Mouse (Mus musculus): ENCODE results near the gene Bcl9. TPM values are rescaled to one million over a fixed set of nuclear protein-coding genes. Genes with fewer than 3 reads are reported as not detected.

Gene Bcl9
- total RNA-seq, 1 experiment from 2014 or later = 12.0 TPM

DNA sequence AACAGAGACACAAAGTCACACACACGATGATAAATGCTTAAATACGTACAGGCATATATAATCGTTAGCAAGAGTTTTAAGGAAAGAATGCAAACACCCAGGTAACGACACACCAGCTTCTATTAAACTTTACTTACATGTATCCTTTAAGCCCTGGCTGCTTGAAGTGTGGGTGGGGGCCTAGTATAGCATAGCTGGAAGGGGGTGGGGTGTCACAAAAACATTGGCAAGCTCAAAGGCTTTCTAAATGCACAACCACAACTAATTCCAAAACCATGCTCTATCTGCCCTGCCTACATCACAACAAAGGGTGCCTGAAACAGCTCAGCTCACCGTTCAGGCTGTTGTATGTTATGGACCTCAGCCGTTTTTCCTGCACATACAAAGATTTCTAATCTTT, 57.9 kb downstream of the Bcl9 start:
- no peak for ATAC-seq (ENCODE audit: extremely low read depth, insufficient number of reproducible peaks, low FRiP score, poor library complexity, severe bottlenecking)

- ATAC-seq (ENCODE audit: extremely low read depth, insufficient number of reproducible peaks, low FRiP score, poor library complexity, severe bottlenecking) = no peak
Observed at GRCm38 (mm10) chr3:97239316-97239715, 58.4 kb downstream of the Bcl9 start.

- no peak for ATAC-seq (ENCODE audit: extremely low read depth, insufficient number of reproducible peaks, low FRiP score, poor library complexity, severe bottlenecking)
Observed at GRCm38 (mm10) chr3:97238521-97238920, 59.2 kb downstream of the Bcl9 start.

DNA sequence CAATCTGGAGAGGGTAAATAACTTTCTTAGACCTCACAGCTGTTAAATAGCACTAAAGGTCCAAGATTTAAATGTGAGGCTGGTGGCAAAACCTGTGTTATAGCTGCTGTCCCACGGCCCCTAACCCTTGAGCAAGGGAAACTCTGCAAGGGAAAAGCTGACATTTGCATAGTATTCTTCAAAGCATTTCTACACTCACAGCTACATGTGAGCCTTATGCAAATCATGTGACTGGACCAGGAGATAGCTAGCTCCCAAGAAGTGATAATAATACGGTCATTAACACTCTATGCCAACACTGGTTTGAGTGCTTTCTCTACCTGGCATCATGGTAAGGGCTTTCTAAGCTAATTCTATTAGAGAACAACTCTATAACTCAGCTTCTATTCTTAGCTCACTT, 60.3 kb downstream of the Bcl9 start:
- ATAC-seq (ENCODE audit: extremely low read depth, insufficient number of reproducible peaks, low FRiP score, poor library complexity, severe bottlenecking) = no peak

DNA sequence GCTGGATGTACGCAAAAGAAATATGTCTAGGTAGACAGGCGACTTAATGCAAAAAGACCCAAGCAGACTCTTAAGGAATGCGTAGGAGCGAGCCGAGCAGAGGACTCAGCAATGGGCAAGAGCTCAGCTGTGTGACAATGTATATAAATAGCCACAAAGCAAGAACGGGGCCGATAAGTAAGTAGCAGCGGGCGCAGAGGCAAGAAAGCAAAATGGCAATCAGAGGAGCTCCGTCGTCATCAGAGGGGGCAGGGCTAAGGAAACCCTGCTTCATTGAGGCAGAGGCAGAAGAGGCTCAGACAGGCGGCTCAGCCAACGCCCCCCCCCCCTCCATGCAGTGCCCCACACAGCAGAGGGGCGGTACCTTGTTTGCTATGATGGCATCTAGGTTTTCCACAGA, 62.9 kb downstream of the Bcl9 start:
- ATAC-seq (ENCODE audit: extremely low read depth, insufficient number of reproducible peaks, low FRiP score, poor library complexity, severe bottlenecking) = no peak

DNA sequence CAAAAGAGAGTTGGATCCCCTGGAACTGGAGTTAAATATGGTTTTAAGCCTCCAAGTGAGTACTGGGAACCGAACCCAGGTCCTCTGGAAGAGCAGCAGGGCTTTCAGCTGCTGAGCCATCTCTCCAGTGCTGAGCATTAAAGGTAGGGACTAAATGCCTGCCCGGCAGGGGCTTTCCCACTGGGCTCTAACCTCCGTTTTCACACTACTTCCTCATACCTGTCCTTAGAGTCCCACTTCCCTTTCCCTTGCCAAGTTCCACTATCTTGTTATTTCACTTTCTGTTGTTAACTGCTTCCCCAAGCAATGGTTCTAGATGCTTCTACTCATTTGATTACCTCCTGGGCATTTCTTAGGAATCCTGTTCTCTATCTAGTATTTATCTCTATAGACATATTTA, 65.4 kb downstream of the Bcl9 start:
- peak; percentile 73 for ATAC-seq (ENCODE audit: extremely low read depth, insufficient number of reproducible peaks, low FRiP score, poor library complexity, severe bottlenecking)

DNA sequence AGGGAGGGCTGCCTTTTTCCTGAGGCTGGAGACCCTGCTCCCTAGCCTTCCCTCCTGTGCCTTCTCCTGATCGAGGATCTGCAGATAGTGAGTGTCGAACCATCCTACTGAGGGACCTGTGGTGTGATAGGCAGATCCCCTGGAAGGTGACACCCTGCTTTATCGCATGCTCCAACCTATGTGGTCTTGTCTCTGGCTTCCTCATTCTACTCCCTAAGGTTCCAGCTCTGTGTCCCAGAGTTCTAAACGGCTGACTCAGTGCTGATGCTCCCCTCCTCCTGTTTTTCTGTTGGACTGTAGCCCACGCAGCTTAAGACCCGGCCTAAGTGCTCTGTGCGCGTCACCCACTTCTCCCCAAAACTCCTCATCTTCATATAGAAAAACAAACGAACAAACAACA, 65.9 kb downstream of the Bcl9 start:
- no peak for ATAC-seq (ENCODE audit: extremely low read depth, insufficient number of reproducible peaks, low FRiP score, poor library complexity, severe bottlenecking)

GRCm38 (mm10) chr3:97230631-97231404, 66.9 kb downstream of the Bcl9 start:
- ATAC-seq (ENCODE audit: extremely low read depth, insufficient number of reproducible peaks, low FRiP score, poor library complexity, severe bottlenecking) = no peak

GRCm38 (mm10) chr3:97228457-97228856, 69.3 kb downstream of the Bcl9 start:
- no peak for ATAC-seq (ENCODE audit: extremely low read depth, insufficient number of reproducible peaks, low FRiP score, poor library complexity, severe bottlenecking)

DNA sequence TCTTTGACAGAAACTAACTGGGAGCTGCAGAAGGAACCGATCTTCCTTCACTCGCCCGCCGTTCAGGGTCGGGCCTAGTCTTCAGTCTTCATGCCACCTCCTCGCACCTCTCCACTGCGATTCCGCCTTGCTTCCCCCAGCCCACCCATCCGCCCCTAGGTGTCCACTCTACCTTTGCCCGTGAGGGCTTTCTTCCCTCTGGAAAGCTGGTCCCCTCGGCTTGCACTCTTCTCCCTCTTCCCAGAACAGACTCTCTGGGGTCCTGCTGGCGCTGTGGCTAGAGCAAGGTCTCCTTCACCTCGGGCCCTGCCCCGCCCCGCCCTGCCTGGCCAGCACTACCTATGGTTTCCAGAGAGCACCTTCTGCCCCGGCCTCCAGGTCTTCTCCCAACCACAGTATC, 69.7 kb downstream of the Bcl9 start:
- no peak for ATAC-seq (ENCODE audit: extremely low read depth, insufficient number of reproducible peaks, low FRiP score, poor library complexity, severe bottlenecking)

DNA sequence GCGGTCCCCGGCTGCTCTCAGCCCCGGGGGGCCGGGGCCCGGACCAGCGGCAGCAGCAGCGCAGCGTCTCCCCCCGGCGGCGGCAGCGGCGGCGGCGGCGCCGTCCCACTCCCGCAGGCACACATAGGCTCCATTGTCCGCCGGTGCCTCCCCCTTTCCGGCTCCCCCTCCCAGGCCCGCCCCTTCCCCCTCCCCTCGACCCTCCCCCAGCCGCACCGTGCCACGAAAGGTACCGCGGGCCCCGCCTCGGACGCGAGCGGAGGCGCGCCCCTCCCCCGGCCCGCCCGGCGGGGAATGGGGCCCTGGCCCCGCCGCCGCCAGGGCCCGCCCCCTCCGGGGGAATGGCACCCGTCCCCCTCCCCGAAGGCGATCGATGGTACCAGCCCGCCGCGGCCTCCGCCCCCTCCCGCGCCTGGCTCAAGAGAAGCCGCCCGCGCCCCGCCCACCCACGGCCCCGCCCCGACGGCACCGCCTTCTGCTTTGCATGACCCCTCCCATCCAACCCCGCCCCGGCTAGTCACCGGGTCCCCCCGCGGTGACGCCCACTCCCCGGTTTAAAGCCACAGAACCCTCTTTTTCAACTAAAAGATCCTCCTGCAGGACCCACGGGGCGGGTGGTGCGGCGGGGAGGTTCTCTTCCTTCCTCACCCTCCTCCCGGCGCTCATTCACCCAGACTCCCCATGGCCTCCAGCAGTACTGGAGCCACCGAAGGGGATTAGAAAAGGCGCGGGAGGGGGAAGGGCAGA, 70.3 kb downstream of the Bcl9 start:
- peak; percentile 87 for ATAC-seq (ENCODE audit: extremely low read depth, insufficient number of reproducible peaks, low FRiP score, poor library complexity, severe bottlenecking)

- ATAC-seq (ENCODE audit: extremely low read depth, insufficient number of reproducible peaks, low FRiP score, poor library complexity, severe bottlenecking) = no peak
Observed at GRCm38 (mm10) chr3:97226719-97227118, 71.0 kb downstream of the Bcl9 start.

GRCm38 (mm10) chr3:97225231-97225630, 72.5 kb downstream of the Bcl9 start:
- no peak for ATAC-seq (ENCODE audit: extremely low read depth, insufficient number of reproducible peaks, low FRiP score, poor library complexity, severe bottlenecking)

GRCm38 (mm10) chr3:97223261-97223660, 74.5 kb downstream of the Bcl9 start:
- no peak for ATAC-seq (ENCODE audit: extremely low read depth, insufficient number of reproducible peaks, low FRiP score, poor library complexity, severe bottlenecking)

- ATAC-seq (ENCODE audit: extremely low read depth, insufficient number of reproducible peaks, low FRiP score, poor library complexity, severe bottlenecking) = no peak
Observed at GRCm38 (mm10) chr3:97215526-97215925, 82.2 kb downstream of the Bcl9 start.

- no peak for ATAC-seq (ENCODE audit: extremely low read depth, insufficient number of reproducible peaks, low FRiP score, poor library complexity, severe bottlenecking)
Observed at GRCm38 (mm10) chr3:97214439-97214838, 83.3 kb downstream of the Bcl9 start.

DNA sequence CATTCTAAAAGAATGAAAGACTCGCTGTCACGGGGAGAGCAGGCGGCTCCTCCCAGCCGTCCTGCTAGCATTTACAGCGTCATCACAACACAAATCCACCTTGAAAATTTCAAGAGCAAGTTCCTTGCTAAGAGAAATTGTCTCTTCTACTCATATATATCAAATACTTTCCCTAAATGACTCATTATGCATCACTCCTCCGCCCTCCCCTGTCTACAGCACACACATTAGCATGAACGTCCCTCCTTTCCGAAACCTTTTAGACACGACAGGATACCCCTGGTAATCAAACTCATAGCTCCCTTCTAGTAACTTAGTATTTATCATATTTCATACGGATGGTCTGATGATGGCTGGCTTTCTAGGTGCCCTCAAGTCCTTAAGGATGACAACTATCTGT, 83.8 kb downstream of the Bcl9 start:
- no peak for ATAC-seq (ENCODE audit: extremely low read depth, insufficient number of reproducible peaks, low FRiP score, poor library complexity, severe bottlenecking)

- peak; percentile 17; the same call in 1 of the 2 replicates for ATAC-seq (ENCODE audit: extremely low read depth, insufficient number of reproducible peaks, low FRiP score, poor library complexity, severe bottlenecking)
Observed at GRCm38 (mm10) chr3:97211177-97211576, 86.5 kb downstream of the Bcl9 start.

GRCm38 (mm10) chr3:97209351-97209750, 88.4 kb downstream of the Bcl9 start:
- ATAC-seq (ENCODE audit: extremely low read depth, insufficient number of reproducible peaks, low FRiP score, poor library complexity, severe bottlenecking) = no peak

DNA sequence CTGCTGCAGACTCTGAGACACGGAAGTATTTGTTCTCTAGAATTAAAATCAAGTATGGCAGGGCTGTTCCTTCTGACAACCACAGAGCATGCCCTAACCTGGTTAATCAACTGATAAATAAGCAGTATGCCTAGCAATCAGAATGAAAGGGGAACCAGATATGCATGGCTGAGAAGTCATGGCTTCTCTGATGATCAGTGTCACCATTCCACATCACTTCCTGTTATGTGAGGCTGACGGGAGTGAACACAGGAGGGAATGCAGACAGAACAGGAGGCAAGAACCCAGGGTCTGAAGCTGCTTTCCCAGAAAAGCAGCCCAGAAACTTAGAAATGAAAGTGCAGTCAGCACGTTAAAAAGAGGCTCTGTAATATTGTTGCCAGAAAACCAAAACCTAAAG, 91.2 kb downstream of the Bcl9 start:
- ATAC-seq (ENCODE audit: extremely low read depth, insufficient number of reproducible peaks, low FRiP score, poor library complexity, severe bottlenecking) = peak; percentile 60
